Mouse (Mus musculus): ENCODE data around the gene Kmt2a. TPM values are rescaled to one million over a fixed set of nuclear protein-coding genes. Genes with fewer than 3 reads are reported as not detected.

Gene Kmt2a
- polyA plus RNA-seq, 1 experiment from 2014 or later: 10.5 TPM

GRCm38 (mm10) chr9:44875476-44875875 lies 5.6 kb downstream of the Kmt2a start:
- H3K27me3 ChIP-seq (ENCODE audit: insufficient read depth, poor library complexity, severe bottlenecking): no peaks in the 10 kb centered on the region
- no peak overlapping the region for H3K4me3 ChIP-seq
- H3K9me3 ChIP-seq: no peaks in the 10 kb centered on the region
- WGBS: 78% methylated on average over 7 of the region's 7 CpGs
- no peaks in the 10 kb centered on the region; the same call in 1 of the 2 replicates for H3K36me3 ChIP-seq
- DNase-seq (ENCODE audit: low spot score): no peak
- H3K4me1 ChIP-seq: peaks cover 59% of the 10 kb centered on the region
- H3K27ac ChIP-seq: peak overlapping the region; percentile 36; the same call in 1 of the 2 replicates

GRCm38 (mm10) chr9:44874198-44874597 lies 6.9 kb downstream of the Kmt2a start:
- peaks cover 55% of the 10 kb centered on the region for H3K4me1 ChIP-seq
- no peaks in the 10 kb centered on the region for H3K27me3 ChIP-seq (ENCODE audit: insufficient read depth, poor library complexity, severe bottlenecking)
- no peaks in the 10 kb centered on the region; the same call in 1 of the 2 replicates for H3K36me3 ChIP-seq
- no peaks in the 10 kb centered on the region for H3K9me3 ChIP-seq
- H3K27ac ChIP-seq: no peak overlapping the region
- DNase-seq (ENCODE audit: low spot score): no peak
- no peak overlapping the region for H3K4me3 ChIP-seq

- no peak overlapping the region for H3K27ac ChIP-seq
- H3K36me3 ChIP-seq: no peaks in the 10 kb centered on the region; the same call in 1 of the 2 replicates
- no peak overlapping the region for H3K4me3 ChIP-seq
- H3K9me3 ChIP-seq: no peaks in the 10 kb centered on the region
- 76% methylated on average over 5 of the region's 5 CpGs for WGBS
- DNase-seq (ENCODE audit: low spot score): no peak
- H3K27me3 ChIP-seq (ENCODE audit: insufficient read depth, poor library complexity, severe bottlenecking): no peaks in the 10 kb centered on the region
- peaks cover 51% of the 10 kb centered on the region for H3K4me1 ChIP-seq
Observed at GRCm38 (mm10) chr9:44873665-44874064, 7.4 kb downstream of the Kmt2a start.

- H3K4me3 ChIP-seq: no peak overlapping the region
- WGBS: 85% methylated on average over 13 of the region's 13 CpGs
- H3K27ac ChIP-seq: no peak overlapping the region
- H3K27me3 ChIP-seq (ENCODE audit: insufficient read depth, poor library complexity, severe bottlenecking): no peaks in the 10 kb centered on the region
- H3K36me3 ChIP-seq: peaks cover 23% of the 10 kb centered on the region
- H3K4me1 ChIP-seq: peaks cover 53% of the 10 kb centered on the region
- no peaks in the 10 kb centered on the region for H3K9me3 ChIP-seq
- DNase-seq (ENCODE audit: low spot score): no peak
Observed at GRCm38 (mm10) chr9:44868336-44869094, 12.6 kb downstream of the Kmt2a start.

GRCm38 (mm10) chr9:44867664-44868063 lies 13.4 kb downstream of the Kmt2a start:
- Histone ChIP-seq H3K9me3 (no peaks in the 10 kb centered on the region), H3K36me3 (peaks cover 31% of the 10 kb centered on the region), H3K27ac (no peak overlapping the region), H3K4me3 (no peak overlapping the region), H3K4me1 (peaks cover 44% of the 10 kb centered on the region), H3K27me3 (ENCODE audit: insufficient read depth, poor library complexity, severe bottlenecking) (no peaks in the 10 kb centered on the region)
- DNase-seq (ENCODE audit: low spot score): no peak
- WGBS: 75% methylated on average over 3 of the region's 3 CpGs

GRCm38 (mm10) chr9:44866501-44867240 lies 14.4 kb downstream of the Kmt2a start:
- no peak overlapping the region for H3K4me3 ChIP-seq
- no peaks in the 10 kb centered on the region for H3K27me3 ChIP-seq (ENCODE audit: insufficient read depth, poor library complexity, severe bottlenecking)
- peaks cover 39% of the 10 kb centered on the region for H3K4me1 ChIP-seq
- no peak overlapping the region for H3K27ac ChIP-seq
- no peak for DNase-seq (ENCODE audit: low spot score)
- peaks cover 41% of the 10 kb centered on the region for H3K36me3 ChIP-seq
- 69% methylated on average over 9 of the region's 9 CpGs for WGBS
- H3K9me3 ChIP-seq: no peaks in the 10 kb centered on the region

- no peaks in the 10 kb centered on the region for H3K27me3 ChIP-seq (ENCODE audit: insufficient read depth, poor library complexity, severe bottlenecking)
- no peak overlapping the region for H3K4me3 ChIP-seq
- H3K27ac ChIP-seq: no peak overlapping the region
- DNase-seq (ENCODE audit: low spot score): no peak
- H3K9me3 ChIP-seq: 0 out of 2 replicates have a peak, but pooled peaks cover 3% of the 10 kb centered on the region
- peaks cover 9% of the 10 kb centered on the region for H3K4me1 ChIP-seq
- peaks cover 60% of the 10 kb centered on the region for H3K36me3 ChIP-seq
Observed at GRCm38 (mm10) chr9:44861121-44861520, 20.0 kb downstream of the Kmt2a start.

- WGBS: 97% methylated on average over 3 of the region's 3 CpGs
- peaks cover 38% of the 10 kb centered on the region for H3K36me3 ChIP-seq
- DNase-seq (ENCODE audit: low spot score): no peak
- no peak overlapping the region for H3K27ac ChIP-seq
- 0 out of 2 replicates have a peak, but pooled peaks cover 3% of the 10 kb centered on the region for H3K9me3 ChIP-seq
- H3K27me3 ChIP-seq (ENCODE audit: insufficient read depth, poor library complexity, severe bottlenecking): no peaks in the 10 kb centered on the region
- no peak overlapping the region for H3K4me3 ChIP-seq
- H3K4me1 ChIP-seq: no peaks in the 10 kb centered on the region
Observed at GRCm38 (mm10) chr9:44858657-44859056, 22.4 kb downstream of the Kmt2a start.

- H3K27ac ChIP-seq: no peak overlapping the region
- H3K27me3 ChIP-seq (ENCODE audit: insufficient read depth, poor library complexity, severe bottlenecking): no peaks in the 10 kb centered on the region
- 0 out of 2 replicates have a peak, but pooled peaks cover 3% of the 10 kb centered on the region for H3K9me3 ChIP-seq
- no peaks in the 10 kb centered on the region for H3K4me1 ChIP-seq
- H3K36me3 ChIP-seq: peaks cover 27% of the 10 kb centered on the region
- H3K4me3 ChIP-seq: no peak overlapping the region
- no peak for DNase-seq (ENCODE audit: low spot score)
- WGBS: 89% methylated on average over 17 of the region's 17 CpGs
Observed at GRCm38 (mm10) chr9:44857405-44857992, 23.6 kb downstream of the Kmt2a start.

- no peaks in the 10 kb centered on the region for H3K27me3 ChIP-seq (ENCODE audit: insufficient read depth, poor library complexity, severe bottlenecking)
- H3K4me3 ChIP-seq: no peak overlapping the region
- no peak overlapping the region for H3K27ac ChIP-seq
- H3K36me3 ChIP-seq: peaks cover 17% of the 10 kb centered on the region
- WGBS: 87% methylated on average over 6 of the region's 6 CpGs
- H3K4me1 ChIP-seq: no peaks in the 10 kb centered on the region
- no peaks in the 10 kb centered on the region for H3K9me3 ChIP-seq
- DNase-seq (ENCODE audit: low spot score): no peak
Observed at GRCm38 (mm10) chr9:44855153-44855552, 25.9 kb downstream of the Kmt2a start.

- H3K9me3 ChIP-seq: no peaks in the 10 kb centered on the region
- H3K27me3 ChIP-seq (ENCODE audit: insufficient read depth, poor library complexity, severe bottlenecking): no peaks in the 10 kb centered on the region
- 93% methylated on average over 6 of the region's 6 CpGs for WGBS
- H3K4me1 ChIP-seq: no peaks in the 10 kb centered on the region
- H3K36me3 ChIP-seq: peaks cover 82% of the 10 kb centered on the region
- H3K4me3 ChIP-seq: no peak overlapping the region
- DNase-seq (ENCODE audit: low spot score): no peak
- H3K27ac ChIP-seq: no peak overlapping the region
Observed at GRCm38 (mm10) chr9:44847446-44847845, 33.6 kb downstream of the Kmt2a start.

- H3K4me1 ChIP-seq: no peaks in the 10 kb centered on the region
- DNase-seq (ENCODE audit: low spot score): no peak
- peaks cover 90% of the 10 kb centered on the region for H3K36me3 ChIP-seq
- H3K9me3 ChIP-seq: no peaks in the 10 kb centered on the region
- no peak overlapping the region for H3K4me3 ChIP-seq
- 87% methylated on average over 10 of the region's 10 CpGs for WGBS
- H3K27ac ChIP-seq: no peak overlapping the region
- no peaks in the 10 kb centered on the region for H3K27me3 ChIP-seq (ENCODE audit: insufficient read depth, poor library complexity, severe bottlenecking)
Observed at GRCm38 (mm10) chr9:44841241-44841640, 39.9 kb downstream of the Kmt2a start.

GRCm38 (mm10) chr9:44836439-44836838 lies 44.7 kb downstream of the Kmt2a start:
- Histone ChIP-seq H3K36me3 (peaks cover 92% of the 10 kb centered on the region), H3K9me3 (no peaks in the 10 kb centered on the region), H3K27me3 (ENCODE audit: insufficient read depth, poor library complexity, severe bottlenecking) (no peaks in the 10 kb centered on the region), H3K4me3 (no peak overlapping the region), H3K27ac (no peak overlapping the region), H3K4me1 (no peaks in the 10 kb centered on the region)
- peak; percentile 82 for DNase-seq (ENCODE audit: low spot score)
- WGBS: 56% methylated on average over 7 of the region's 7 CpGs
